Mouse (Mus musculus): ENCODE measurements around the gene Rasal1. TPM values are rescaled to one million over a fixed set of nuclear protein-coding genes. Genes with fewer than 3 reads are reported as not detected.
A peak's percentile ranks its signal among the peaks of the same experiment; 100 is the strongest.

Rasal1 gene
- total and polyA plus RNA-seq, 3 experiments: 0.69 to 4.5 TPM; not detected in 1

GRCm38 (mm10) chr5:120664888-120665287 is 16.3 kb downstream of the Rasal1 start:
- DNase-seq (ENCODE audit: low read depth, low spot score): no peak
- no peak overlapping the region for H3K27ac ChIP-seq (ENCODE audit: control insufficient read depth, low read depth, low read length)
- H3K27me3 ChIP-seq (ENCODE audit: control insufficient read depth in 1 of 2, insufficient read depth in 2 of 2, low read length in 2 of 2): no peaks in the 10 kb centered on the region
- H3K9ac ChIP-seq (ENCODE audit: control insufficient read depth, low read depth, low read length, poor library complexity, severe bottlenecking): no peak overlapping the region
- H3K79me2 ChIP-seq (ENCODE audit: control insufficient read depth, insufficient read depth, low read length, poor library complexity): no peaks in the 10 kb centered on the region
- TF ChIP-seq CTCF (IDR thresholded peaks at IDR 0.05 in 2 of 3, conservative IDR thresholded peaks at IDR 0.05 in 1 of 3; ENCODE audit: control insufficient read depth in 1 of 3, insufficient read depth in 1 of 3, low read depth in 2 of 3, low read length in 3 of 3, poor library complexity in 1 of 3, severe bottlenecking in 1 of 3) (peak in 2 of 3 experiments; percentile 32 to 38; a peak in 5 of 6 replicates), MXI1 (IDR thresholded peaks at IDR 0.05; ENCODE audit: low read depth, low read length) (no peak), ZKSCAN1 (IDR thresholded peaks at IDR 0.05; ENCODE audit: low read depth, low read length) (no peak), UBTF (IDR thresholded peaks at IDR 0.05; ENCODE audit: borderline replicate concordance, insufficient read depth, low read depth, low read length) (no peak), JUND (IDR thresholded peaks at IDR 0.05; ENCODE audit: low read depth, low read length) (no peak), MAX (IDR thresholded peaks at IDR 0.05; ENCODE audit: low read length) (no peak), USF2 (IDR thresholded peaks at IDR 0.05; ENCODE audit: borderline replicate concordance in 1 of 2, insufficient read depth in 1 of 2, low read depth in 1 of 2, low read length in 2 of 2) (no peak)
- no peaks in the 10 kb centered on the region for H3K9me3 ChIP-seq (replicated peaks; ENCODE audit: insufficient read depth, low read length)
- H3K4me1 ChIP-seq (ENCODE audit: control insufficient read depth in 1 of 2, insufficient read depth in 2 of 2, low read length in 2 of 2): no peaks in the 10 kb centered on the region
- no peaks in the 10 kb centered on the region for H3K36me3 ChIP-seq (ENCODE audit: control insufficient read depth in 1 of 2, insufficient read depth in 2 of 2, low read length in 2 of 2)
- no peak overlapping the region for H3K4me3 ChIP-seq (ENCODE audit: control insufficient read depth in 1 of 2, insufficient read depth in 1 of 2, low read depth in 2 of 2, low read length in 2 of 2)

GRCm38 (mm10) chr5:120668761-120669160 is 20.1 kb downstream of the Rasal1 start:
- no peaks in the 10 kb centered on the region for H3K27me3 ChIP-seq (ENCODE audit: control insufficient read depth in 1 of 2, insufficient read depth in 2 of 2, low read length in 2 of 2)

GRCm38 (mm10) chr5:120670132-120670531 is 21.5 kb downstream of the Rasal1 start:
- no peak for DNase-seq (ENCODE audit: low read depth, low spot score)
- Histone ChIP-seq H3K79me2 (ENCODE audit: control insufficient read depth, insufficient read depth, low read length, poor library complexity) (no peaks in the 10 kb centered on the region), H3K9me3 (replicated peaks; ENCODE audit: insufficient read depth, low read length) (no peaks in the 10 kb centered on the region), H3K36me3 (ENCODE audit: control insufficient read depth in 1 of 2, insufficient read depth in 2 of 2, low read length in 2 of 2) (no peaks in the 10 kb centered on the region), H3K9ac (ENCODE audit: control insufficient read depth, low read depth, low read length, poor library complexity, severe bottlenecking) (no peak overlapping the region), H3K4me1 (ENCODE audit: control insufficient read depth in 1 of 2, insufficient read depth in 2 of 2, low read length in 2 of 2) (no peaks in the 10 kb centered on the region), H3K4me3 (ENCODE audit: control insufficient read depth in 1 of 2, insufficient read depth in 1 of 2, low read depth in 2 of 2, low read length in 2 of 2) (no peak overlapping the region), H3K27me3 (ENCODE audit: control insufficient read depth in 1 of 2, insufficient read depth in 2 of 2, low read length in 2 of 2) (no peaks in the 10 kb centered on the region), H3K27ac (ENCODE audit: control insufficient read depth, low read depth, low read length) (no peak overlapping the region)
- TF ChIP-seq NELFE (IDR thresholded peaks at IDR 0.05; ENCODE audit: low read depth, low read length): no peak
- no peak for TF ChIP-seq SMC3 (IDR thresholded peaks at IDR 0.05; ENCODE audit: low read depth, low read length)
- TF ChIP-seq EP300 (IDR thresholded peaks at IDR 0.05; ENCODE audit: low read depth in 1 of 2, low read length in 2 of 2): no peak
- no peak for TF ChIP-seq ZC3H11A (IDR thresholded peaks at IDR 0.05; ENCODE audit: low read depth, low read length)
- no peak for TF ChIP-seq TBP (IDR thresholded peaks at IDR 0.05; ENCODE audit: low read depth, low read length)
- no peak for TF ChIP-seq E2F4 (IDR thresholded peaks at IDR 0.05; ENCODE audit: borderline replicate concordance, low read depth, low read length)
- TF ChIP-seq TCF12 (IDR thresholded peaks at IDR 0.05; ENCODE audit: low read depth, low read length): no peak
- no peak for TF ChIP-seq RAD21 (IDR thresholded peaks at IDR 0.05; ENCODE audit: low read depth, low read length)
- TF ChIP-seq SIN3A (IDR thresholded peaks at IDR 0.05; ENCODE audit: low read length): no peak

More at GRCm38 (mm10) chr5:120668761-120669160, 20.1 kb downstream of the Rasal1 start:
- Histone ChIP-seq H3K36me3 (ENCODE audit: control insufficient read depth in 1 of 2, insufficient read depth in 2 of 2, low read length in 2 of 2) (no peaks in the 10 kb centered on the region), H3K9me3 (replicated peaks; ENCODE audit: insufficient read depth, low read length) (no peaks in the 10 kb centered on the region), H3K9ac (ENCODE audit: control insufficient read depth, low read depth, low read length, poor library complexity, severe bottlenecking) (no peak overlapping the region), H3K79me2 (ENCODE audit: control insufficient read depth, insufficient read depth, low read length, poor library complexity) (no peaks in the 10 kb centered on the region), H3K4me3 (ENCODE audit: control insufficient read depth in 1 of 2, insufficient read depth in 1 of 2, low read depth in 2 of 2, low read length in 2 of 2) (no peak overlapping the region), H3K27ac (ENCODE audit: control insufficient read depth, low read depth, low read length) (no peak overlapping the region), H3K4me1 (ENCODE audit: control insufficient read depth in 1 of 2, insufficient read depth in 2 of 2, low read length in 2 of 2) (no peaks in the 10 kb centered on the region)
- no peak for DNase-seq (ENCODE audit: low read depth, low spot score)
- TF ChIP-seq TCF12 (IDR thresholded peaks at IDR 0.05; ENCODE audit: low read depth, low read length) (no peak), ZC3H11A (IDR thresholded peaks at IDR 0.05; ENCODE audit: low read depth, low read length) (no peak), BHLHE40 (IDR thresholded peaks at IDR 0.05; ENCODE audit: borderline replicate concordance, low read depth, low read length) (no peak), RAD21 (IDR thresholded peaks at IDR 0.05; ENCODE audit: low read depth, low read length) (no peak), MXI1 (IDR thresholded peaks at IDR 0.05; ENCODE audit: low read depth, low read length) (no peak), CHD1 (IDR thresholded peaks at IDR 0.05; ENCODE audit: low read depth, low read length) (no peak), ELF1 (IDR thresholded peaks at IDR 0.05; ENCODE audit: low read depth, low read length) (no peak), CHD2 (IDR thresholded peaks at IDR 0.05; ENCODE audit: low read length) (no peak), TAL1 (IDR thresholded peaks at IDR 0.05; ENCODE audit: low read length) (no peak), ZKSCAN1 (IDR thresholded peaks at IDR 0.05; ENCODE audit: low read depth, low read length) (no peak), POLR2AphosphoS2 (IDR thresholded peaks at IDR 0.05; ENCODE audit: low read length) (no peak), MAFK (IDR thresholded peaks at IDR 0.05; ENCODE audit: borderline replicate concordance, low read depth, low read length) (no peak), POLR2AphosphoS5 (IDR thresholded peaks at IDR 0.05; ENCODE audit: borderline replicate concordance, low read depth, low read length) (no peak), SIN3A (IDR thresholded peaks at IDR 0.05; ENCODE audit: low read length) (no peak), HCFC1 (IDR thresholded peaks at IDR 0.05; ENCODE audit: low read depth, low read length) (no peak), UBTF (IDR thresholded peaks at IDR 0.05; ENCODE audit: borderline replicate concordance, insufficient read depth, low read depth, low read length) (no peak)

Measured in MEL (cell line).